Mouse (Mus musculus) intestine, embryonic 14.5 days (tissue): Measurements from ENCODE around the gene Ntm. TPM values are rescaled to one million over a fixed set of nuclear protein-coding genes. Genes with fewer than 3 reads are reported as not detected.

Experiments
- ATAC-seq: fragments of 200-750 bp; cut with Nextera tagmentation; replicated peaks from 2 replicates; pipeline ENCODE4 v1.8.0; 2017; ENCODE audit warnings: low read depth, moderate number of reproducible peaks, moderate TSS enrichment, moderate library complexity; ENCODE audit not compliant: low FRiP score, low TSS enrichment
- DNase-seq: peaks from one replicate; pipeline ENCODE4 v3.0.0-alpha.2; 2018; ENCODE audit warnings: low spot score
- H3K27ac ChIP-seq: fragments of 300-500 bp; sonication (generic); 2 replicates; pipeline ENCODE4 v1.5.1; 2014; ENCODE audit warnings: low read depth, mild to moderate bottlenecking, control low read depth
- H3K27me3 ChIP-seq: fragments of 300-500 bp; sonication (generic); replicated peaks from 2 replicates; pipeline ENCODE4 v1.6.1; 2014; ENCODE audit warnings: low read length, control low read depth; ENCODE audit not compliant: control insufficient read depth, insufficient read depth
- H3K36me3 ChIP-seq: fragments of 300-500 bp; sonication (generic); 2 replicates; pipeline ENCODE4 v1.6.1; 2014; ENCODE audit warnings: low read length, control low read depth; ENCODE audit not compliant: control insufficient read depth, insufficient read depth
- H3K4me1 ChIP-seq: fragments of 300-500 bp; sonication (generic); replicated peaks from 2 replicates; pipeline ENCODE4 v1.6.1; 2014; ENCODE audit warnings: low read length, control low read depth, mixed read lengths; ENCODE audit not compliant: control insufficient read depth, insufficient read depth
- H3K4me2 ChIP-seq: fragments of 300-500 bp; sonication (generic); 2 replicates; pipeline ENCODE4 v1.6.1; 2014; ENCODE audit warnings: low read length
- H3K4me3 ChIP-seq: fragments of 300-500 bp; sonication (generic); 2 replicates; pipeline ENCODE4 v1.5.1; 2014; ENCODE audit warnings: low read depth, low read length, control low read depth, mixed read lengths
- H3K9ac ChIP-seq: fragments of 300-500 bp; sonication (generic); 2 replicates; pipeline ENCODE4 v1.6.1; 2014; ENCODE audit warnings: mild to moderate bottlenecking, low read length
- H3K9me3 ChIP-seq: fragments of 300-500 bp; sonication (generic); 2 replicates; pipeline ENCODE4 v1.6.1; 2016; ENCODE audit warnings: low read length, control low read depth; ENCODE audit not compliant: control insufficient read depth
- WGBS: fragments of 180-500 bp; shearing (Covaris S2); extraction: QIAGEN DNeasy Blood & Tissue Kit; methylation state at CpG from one replicate; pipeline ENCODE4 v1.1.7; 2014; 5-methylcytosine and 5-hydroxymethylcytosine counted together
- polyA plus RNA-seq: library from polyadenylated mRNA; unstranded; fragments of >200 nt; fragmentation: Nextera tagmentation; extraction: Ambion mirVana; gene quantifications from 2 replicates; pipeline ENCODE4 v1.2.1, GENCODE M21; 2014

Gene Ntm
- polyA plus RNA-seq, 1 experiment from 2014 or later = 11.6 TPM

DNA sequence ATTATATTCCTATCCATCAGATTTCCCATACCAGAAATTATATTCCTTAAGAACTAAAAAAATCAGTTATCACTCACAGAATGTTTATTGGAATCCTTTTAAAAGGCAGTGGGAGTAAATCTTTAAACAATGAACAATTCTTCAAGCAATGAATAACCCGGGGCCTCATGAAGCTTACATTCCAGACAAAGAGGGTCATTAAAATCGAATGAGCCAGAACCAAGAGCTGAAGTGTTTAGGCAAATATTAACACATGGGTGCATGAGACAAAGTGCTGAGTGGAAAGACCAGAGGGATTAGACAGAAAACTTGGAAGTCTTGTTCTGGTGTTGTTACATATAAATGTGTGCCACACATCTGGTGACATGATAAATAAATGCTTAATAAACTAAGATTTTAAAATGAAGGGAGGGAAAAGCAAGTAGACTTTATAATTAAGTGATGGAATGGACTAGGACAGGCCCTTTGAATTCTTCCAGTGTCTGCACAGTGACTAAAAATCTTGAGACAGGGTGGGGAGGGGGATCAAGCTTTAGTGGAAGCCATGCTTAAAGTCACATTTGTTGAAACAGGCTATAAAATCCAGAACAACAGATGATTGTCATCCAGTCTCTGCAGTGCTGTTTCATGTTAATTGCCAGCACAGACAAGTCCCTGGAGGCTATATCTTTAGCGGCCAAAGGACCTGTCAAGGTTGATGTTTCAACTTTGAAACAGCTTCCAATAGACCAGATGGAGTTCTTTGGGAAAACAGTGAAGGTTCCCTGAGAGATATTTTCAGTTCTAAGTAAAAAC is 630.4 kb downstream of the Ntm start:
- H3K4me1 ChIP-seq = peaks cover 4% of the 10 kb centered on the region; the same call in 1 of the 2 replicates
- H3K27ac ChIP-seq = no peak overlapping the region
- no peaks in the 10 kb centered on the region for H3K27me3 ChIP-seq
- ATAC-seq (no peak), DNase-seq (no peak)
- 16% methylated on average over 3 of the region's 3 CpGs for WGBS
- H3K9me3 ChIP-seq = no peaks in the 10 kb centered on the region
- H3K36me3 ChIP-seq = no peaks in the 10 kb centered on the region
- no peak overlapping the region for H3K9ac ChIP-seq
- no peak overlapping the region for H3K4me3 ChIP-seq
- H3K4me2 ChIP-seq = no peak overlapping the region

DNA sequence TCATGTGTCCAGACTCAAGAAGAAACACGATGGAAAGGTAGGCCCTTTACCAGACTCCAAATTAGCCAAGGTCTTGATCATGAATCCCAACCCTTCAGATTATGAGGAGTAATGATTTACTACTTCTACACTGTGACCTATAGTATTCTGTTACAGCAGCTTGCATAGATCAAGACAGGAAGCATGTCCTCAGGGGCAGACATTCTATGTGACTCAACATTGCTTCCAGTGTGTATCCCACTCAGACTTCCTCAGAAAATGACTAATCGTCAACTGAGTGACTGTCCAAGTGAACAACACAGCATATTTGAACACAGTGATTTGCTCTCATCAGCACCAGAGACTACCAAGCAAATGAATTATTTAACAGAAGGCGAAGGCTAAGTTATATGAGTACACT is 632.5 kb downstream of the Ntm start:
- Histone ChIP-seq H3K4me2 (no peak overlapping the region), H3K36me3 (no peaks in the 10 kb centered on the region), H3K27me3 (no peaks in the 10 kb centered on the region), H3K27ac (no peak overlapping the region), H3K9ac (no peak overlapping the region), H3K4me1 (peaks cover 4% of the 10 kb centered on the region; the same call in 1 of the 2 replicates), H3K9me3 (no peaks in the 10 kb centered on the region), H3K4me3 (no peak overlapping the region)
- no peak for DNase-seq
- ATAC-seq = no peak
- WGBS = 83% methylated on average over 3 of the region's 3 CpGs

DNA sequence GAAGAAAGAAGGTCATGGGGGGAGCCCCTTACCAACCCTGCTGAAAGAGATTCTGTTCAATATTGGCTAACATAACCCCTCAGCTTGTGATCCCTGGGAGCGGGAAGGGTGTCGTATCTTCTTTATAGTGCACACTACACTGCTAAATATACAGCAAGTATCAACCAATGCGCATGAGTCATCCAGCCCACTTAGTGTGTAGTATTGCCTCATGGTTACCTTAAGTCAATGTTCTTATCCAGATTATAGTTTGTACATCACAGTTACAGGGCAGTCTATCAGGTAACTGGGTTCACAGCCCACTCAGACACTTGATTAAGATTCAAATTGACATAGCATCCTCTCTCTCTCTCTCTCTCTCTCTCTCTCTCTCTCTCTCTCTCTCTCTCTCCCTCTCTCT is 636.7 kb downstream of the Ntm start:
- Histone ChIP-seq H3K4me2 (no peak overlapping the region), H3K27ac (no peak overlapping the region), H3K4me3 (no peak overlapping the region), H3K9me3 (no peaks in the 10 kb centered on the region), H3K36me3 (no peaks in the 10 kb centered on the region), H3K27me3 (no peaks in the 10 kb centered on the region), H3K9ac (no peak overlapping the region), H3K4me1 (no peaks in the 10 kb centered on the region)
- WGBS = 86% methylated on average over 3 of the region's 3 CpGs
- DNase-seq (no peak), ATAC-seq (no peak)

DNA sequence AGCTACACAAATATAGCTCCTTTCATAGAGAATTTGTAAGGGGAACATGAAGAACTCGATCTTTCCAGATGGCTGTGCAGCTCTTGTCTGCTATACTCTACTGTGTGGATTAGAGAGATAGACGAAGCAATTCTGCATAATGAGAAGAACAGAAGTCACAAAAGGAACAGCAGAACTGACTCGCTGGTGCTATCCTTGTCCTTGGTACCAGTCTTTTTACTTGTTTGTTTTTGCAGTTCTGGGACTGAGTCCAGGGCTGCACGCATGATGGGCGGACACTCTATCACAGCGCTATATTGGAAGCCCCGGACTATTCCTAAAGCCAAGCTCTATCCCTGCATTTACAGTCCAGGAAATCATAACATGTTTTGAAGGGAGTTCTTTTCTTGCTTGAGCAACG is 637.8 kb downstream of the Ntm start:
- 88% methylated on average over 8 of the region's 8 CpGs for WGBS
- Histone ChIP-seq H3K27ac (no peak overlapping the region), H3K4me2 (no peak overlapping the region), H3K9ac (no peak overlapping the region), H3K4me3 (no peak overlapping the region), H3K27me3 (no peaks in the 10 kb centered on the region), H3K9me3 (no peaks in the 10 kb centered on the region), H3K4me1 (no peaks in the 10 kb centered on the region), H3K36me3 (no peaks in the 10 kb centered on the region)
- DNase-seq (no peak), ATAC-seq (no peak)

DNA sequence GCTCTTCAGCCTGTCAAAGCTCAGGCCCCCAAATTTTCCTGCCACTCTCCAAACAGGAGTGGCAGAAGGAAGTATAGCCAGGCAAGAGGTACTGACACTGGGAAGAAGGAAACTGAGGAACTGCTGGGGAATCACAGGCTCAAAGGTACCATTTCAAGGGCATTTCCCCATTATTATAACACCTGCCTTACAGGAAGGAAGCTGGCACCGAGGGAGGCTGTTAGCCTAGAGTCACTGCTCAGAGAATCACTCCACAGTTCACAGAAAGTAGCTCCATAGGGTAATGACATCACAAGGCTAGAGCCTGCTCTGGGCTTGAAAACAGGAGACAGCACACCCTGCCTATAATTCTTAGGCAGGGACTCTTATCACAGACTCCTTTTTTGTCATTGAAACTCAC is 643.7 kb downstream of the Ntm start:
- Histone ChIP-seq H3K4me1 (peaks cover 6% of the 10 kb centered on the region; the same call in 1 of the 2 replicates), H3K4me3 (no peak overlapping the region), H3K27me3 (no peaks in the 10 kb centered on the region), H3K36me3 (no peaks in the 10 kb centered on the region), H3K9ac (no peak overlapping the region), H3K27ac (peak overlapping the region; percentile 67), H3K4me2 (no peak overlapping the region), H3K9me3 (no peaks in the 10 kb centered on the region)
- ATAC-seq (no peak), DNase-seq (no peak)
- WGBS = 25% methylated on average over 1 of the region's 1 CpGs

DNA sequence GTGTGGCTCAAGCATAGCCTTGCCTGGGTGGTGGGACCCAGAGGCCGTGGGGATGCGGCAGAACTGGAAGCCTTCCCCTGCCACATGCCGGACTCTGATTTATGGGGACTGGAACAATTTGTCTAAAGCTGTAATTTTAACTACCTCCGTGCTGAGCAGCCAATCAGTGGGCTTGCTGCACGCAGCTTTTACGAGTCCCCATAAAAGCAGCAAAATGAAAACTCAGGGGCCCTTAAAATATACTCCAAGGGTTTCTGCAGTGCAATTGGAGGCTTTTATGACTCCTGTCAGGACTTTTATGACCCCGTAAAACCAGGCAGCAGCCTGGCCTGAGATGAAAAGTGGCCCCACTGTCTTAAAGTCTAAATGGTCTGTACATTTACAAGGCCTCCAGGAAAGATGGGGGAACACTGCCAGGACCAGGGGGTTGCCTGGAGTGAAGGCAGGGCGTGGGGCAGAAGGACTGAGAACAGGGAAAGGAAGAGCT is 644.2 kb downstream of the Ntm start:
- DNase-seq (peak; percentile 69), ATAC-seq (peak; percentile 87)
- no peak overlapping the region for H3K9ac ChIP-seq
- no peak overlapping the region for H3K4me3 ChIP-seq
- no peaks in the 10 kb centered on the region for H3K36me3 ChIP-seq
- H3K4me2 ChIP-seq = no peak overlapping the region
- no peaks in the 10 kb centered on the region for H3K27me3 ChIP-seq
- H3K9me3 ChIP-seq = no peaks in the 10 kb centered on the region
- peak overlapping the region; percentile 67 for H3K27ac ChIP-seq
- 12% methylated on average over 8 of the region's 8 CpGs for WGBS
- H3K4me1 ChIP-seq = peaks cover 6% of the 10 kb centered on the region; the same call in 1 of the 2 replicates

DNA sequence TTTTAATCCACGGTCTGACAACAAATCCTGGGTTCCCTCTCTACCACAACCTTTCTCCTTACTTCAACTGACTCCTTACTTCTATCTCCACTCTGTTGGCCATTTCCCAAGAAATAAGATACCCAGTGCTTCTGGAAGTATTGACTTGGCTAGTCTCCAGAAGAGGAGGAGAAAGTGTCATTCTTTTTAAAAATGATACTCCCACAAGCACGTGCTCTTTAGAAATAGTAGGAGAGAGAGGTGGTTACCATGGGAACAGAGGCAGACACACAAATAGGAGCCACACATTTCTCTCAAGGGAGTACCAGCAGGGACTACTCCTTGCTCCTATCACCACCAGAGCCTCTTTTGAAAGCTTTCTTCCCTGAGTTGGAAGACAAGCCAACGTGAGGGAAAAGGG is 645.3 kb downstream of the Ntm start:
- H3K4me3 ChIP-seq = no peak overlapping the region
- DNase-seq = no peak
- no peaks in the 10 kb centered on the region for H3K27me3 ChIP-seq
- H3K36me3 ChIP-seq = no peaks in the 10 kb centered on the region
- H3K27ac ChIP-seq = no peak overlapping the region; the same call in 1 of the 2 replicates
- no peak overlapping the region for H3K9ac ChIP-seq
- peaks cover 10% of the 10 kb centered on the region; the same call in 1 of the 2 replicates for H3K4me1 ChIP-seq
- H3K9me3 ChIP-seq = no peaks in the 10 kb centered on the region
- H3K4me2 ChIP-seq = no peak overlapping the region
- WGBS = 22% methylated on average over 3 of the region's 3 CpGs
- ATAC-seq = no peak

DNA sequence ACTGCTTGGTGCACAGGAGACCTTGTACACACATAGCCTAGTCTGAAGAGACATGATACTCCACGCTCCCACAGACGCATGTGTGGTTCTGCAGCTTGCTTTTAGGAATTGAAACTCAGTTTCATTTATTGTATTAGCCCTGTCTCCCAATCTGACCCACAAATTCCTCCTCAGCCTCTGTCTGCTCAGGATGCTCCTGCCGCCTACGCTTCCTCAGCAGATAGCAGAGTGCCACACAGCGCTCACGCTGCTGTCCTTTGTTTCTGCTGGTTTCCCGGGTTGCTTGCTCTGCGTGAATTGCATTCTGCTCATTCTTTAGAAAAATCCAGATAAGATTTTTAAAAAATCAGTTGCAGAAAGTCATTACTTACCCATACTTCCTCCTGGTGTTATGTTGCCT is 647.1 kb downstream of the Ntm start:
- Histone ChIP-seq H3K9me3 (no peaks in the 10 kb centered on the region), H3K27ac (no peak overlapping the region), H3K4me1 (peaks cover 10% of the 10 kb centered on the region; the same call in 1 of the 2 replicates), H3K27me3 (no peaks in the 10 kb centered on the region), H3K4me2 (no peak overlapping the region), H3K9ac (no peak overlapping the region), H3K4me3 (no peak overlapping the region), H3K36me3 (no peaks in the 10 kb centered on the region)
- DNase-seq (no peak), ATAC-seq (no peak)
- WGBS = 62% methylated on average over 8 of the region's 8 CpGs

DNA sequence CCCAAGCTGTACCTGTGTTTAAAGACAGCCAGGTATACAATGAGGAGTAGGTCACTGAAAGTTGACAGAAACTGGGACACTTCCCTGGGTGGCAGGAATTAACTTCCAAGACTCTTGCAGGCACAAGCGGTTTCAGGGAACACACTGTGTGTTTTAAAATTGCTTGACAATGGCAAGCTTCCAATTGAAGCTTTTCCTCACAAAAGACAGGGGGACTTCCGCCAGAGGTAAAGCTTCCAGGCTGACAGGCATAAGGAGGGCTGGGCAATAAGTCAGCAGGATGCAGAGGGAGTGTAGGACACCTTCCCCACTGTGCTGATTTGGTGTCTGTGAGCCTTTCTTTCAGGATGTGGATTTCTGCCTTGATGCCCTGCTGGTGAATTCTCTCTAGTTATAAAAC is 656.0 kb downstream of the Ntm start:
- H3K9ac ChIP-seq = no peak overlapping the region
- H3K4me3 ChIP-seq = no peak overlapping the region
- ATAC-seq (no peak), DNase-seq (peak; percentile 47)
- H3K4me1 ChIP-seq = 0 out of 2 replicates have a peak, but pooled peaks cover 4% of the 10 kb centered on the region
- H3K4me2 ChIP-seq = no peak overlapping the region
- no peak overlapping the region for H3K27ac ChIP-seq
- 28% methylated on average over 2 of the region's 2 CpGs for whole genome bisulfite sequencing
- H3K27me3 ChIP-seq = no peaks in the 10 kb centered on the region
- H3K9me3 ChIP-seq = no peaks in the 10 kb centered on the region
- H3K36me3 ChIP-seq = no peaks in the 10 kb centered on the region
